Mouse (Mus musculus) cerebellum, adult 2 months (tissue): ENCODE data around the gene Nckap5.

ENCODE experiments used
- CTCF ChIP-seq: fragments of 200-500 bp; IDR thresholded peaks from 2 replicates; pipeline ENCODE4 v1.5.1; 2011; ENCODE audit warnings: low read depth, mild to moderate bottlenecking, control low read depth, low read length, moderate library complexity, borderline replicate concordance; ENCODE audit not compliant: insufficient read depth
- POLR2A ChIP-seq: fragments of 200-500 bp; IDR thresholded peaks from 2 replicates; pipeline ENCODE4 v1.6.1; 2011; ENCODE audit warnings: low read length, control low read depth, borderline replicate concordance; ENCODE audit not compliant: insufficient read depth

DNA sequence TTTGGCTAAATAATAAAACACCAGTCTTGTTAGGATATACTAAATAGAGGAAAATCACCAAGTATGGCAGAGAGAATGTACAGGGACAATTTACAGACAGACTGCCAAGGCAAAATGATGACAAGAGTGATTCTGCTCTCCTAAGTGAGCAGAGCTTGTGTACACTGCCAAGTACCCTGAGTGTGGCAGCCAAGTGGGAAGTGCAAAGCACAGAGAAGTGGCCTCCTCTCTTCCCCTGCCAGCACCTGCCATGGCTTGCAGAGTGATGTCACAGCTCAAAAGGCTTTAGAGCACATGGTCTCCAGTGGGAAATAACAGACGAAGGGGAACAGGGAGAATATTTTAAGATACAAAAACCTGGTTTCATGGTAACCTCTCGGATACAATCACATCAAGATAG is 488.8 kb downstream of the Nckap5 start:
- no peak for TF ChIP-seq CTCF
- TF ChIP-seq POLR2A = no peak
